Mouse (Mus musculus): ENCODE results near the gene Plcb4. TPM values are rescaled to one million over a fixed set of nuclear protein-coding genes. Genes with fewer than 3 reads are reported as not detected.
"Not testable (repeated sequence)": the region's sequence is repeated elsewhere in the genome, so short reads cannot be mapped to it uniquely, and the experiment has no call there.

Plcb4 gene
- total RNA-seq, 2 experiments from 2014 or later, result 37.2 to 40.1 TPM

DNA sequence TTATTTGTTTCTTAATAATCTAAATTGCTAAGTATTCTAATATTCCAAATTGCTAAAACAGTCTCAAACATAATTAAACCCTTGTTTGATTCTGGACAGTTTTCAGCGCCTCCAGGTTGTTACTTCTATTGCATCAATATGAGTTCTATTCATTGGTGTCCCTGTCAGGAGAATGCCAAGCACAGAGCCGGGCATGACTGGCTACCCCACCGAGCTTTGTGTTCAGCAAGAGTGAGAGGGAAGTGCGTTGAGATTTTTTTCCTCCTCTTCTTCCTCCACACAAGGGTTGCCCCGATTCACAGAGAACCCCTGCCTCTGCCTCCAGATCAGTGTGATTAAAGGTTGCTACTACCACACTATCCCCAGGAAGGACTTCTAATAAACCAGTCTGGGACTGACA, 53.5 kb downstream of the Plcb4 start:
- DNase-seq (ENCODE audit: low spot score in 2 of 2), result no peak

DNA sequence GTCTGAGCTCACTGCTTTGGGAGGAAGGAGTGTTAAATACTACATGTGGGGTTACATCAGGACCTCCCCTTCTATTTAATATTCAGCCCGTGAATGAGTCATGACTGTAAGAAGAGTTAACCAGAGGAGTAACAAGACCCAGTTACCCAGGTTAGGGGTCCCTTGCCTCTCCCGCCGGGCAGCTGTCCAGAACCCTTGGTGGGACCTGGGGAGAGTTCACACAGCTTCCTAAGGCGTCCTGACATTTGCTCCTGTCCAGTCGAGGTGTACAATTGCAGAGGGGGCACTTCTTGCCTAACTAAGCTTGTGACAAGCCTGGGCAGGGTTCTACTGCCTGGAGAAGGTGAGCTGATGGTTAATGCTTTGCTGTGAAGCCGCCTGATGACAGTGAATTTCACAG, 54.1 kb downstream of the Plcb4 start:
- DNase-seq (ENCODE audit: low spot score in 2 of 2), result no peak

DNA sequence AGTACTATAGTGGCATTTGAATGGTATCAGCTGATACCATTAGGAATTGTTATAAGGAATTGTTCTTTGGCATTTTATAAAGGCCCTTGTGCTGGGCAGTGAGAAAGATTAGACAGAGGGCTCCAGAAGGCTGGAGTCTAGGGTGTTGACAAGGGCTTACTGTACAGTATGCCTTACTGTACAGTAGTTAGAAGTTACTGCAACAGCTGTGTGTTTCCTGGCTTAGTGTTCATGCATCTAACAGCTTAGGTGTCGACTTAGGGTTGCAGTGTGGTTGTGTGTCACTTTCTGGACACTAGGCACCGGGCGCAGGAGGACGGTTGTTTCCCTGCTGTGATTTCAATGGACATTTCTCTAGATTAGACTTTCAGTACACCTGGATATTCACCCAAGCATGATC, 57.4 kb downstream of the Plcb4 start:
- no peak for DNase-seq (ENCODE audit: low spot score in 2 of 2)

DNA sequence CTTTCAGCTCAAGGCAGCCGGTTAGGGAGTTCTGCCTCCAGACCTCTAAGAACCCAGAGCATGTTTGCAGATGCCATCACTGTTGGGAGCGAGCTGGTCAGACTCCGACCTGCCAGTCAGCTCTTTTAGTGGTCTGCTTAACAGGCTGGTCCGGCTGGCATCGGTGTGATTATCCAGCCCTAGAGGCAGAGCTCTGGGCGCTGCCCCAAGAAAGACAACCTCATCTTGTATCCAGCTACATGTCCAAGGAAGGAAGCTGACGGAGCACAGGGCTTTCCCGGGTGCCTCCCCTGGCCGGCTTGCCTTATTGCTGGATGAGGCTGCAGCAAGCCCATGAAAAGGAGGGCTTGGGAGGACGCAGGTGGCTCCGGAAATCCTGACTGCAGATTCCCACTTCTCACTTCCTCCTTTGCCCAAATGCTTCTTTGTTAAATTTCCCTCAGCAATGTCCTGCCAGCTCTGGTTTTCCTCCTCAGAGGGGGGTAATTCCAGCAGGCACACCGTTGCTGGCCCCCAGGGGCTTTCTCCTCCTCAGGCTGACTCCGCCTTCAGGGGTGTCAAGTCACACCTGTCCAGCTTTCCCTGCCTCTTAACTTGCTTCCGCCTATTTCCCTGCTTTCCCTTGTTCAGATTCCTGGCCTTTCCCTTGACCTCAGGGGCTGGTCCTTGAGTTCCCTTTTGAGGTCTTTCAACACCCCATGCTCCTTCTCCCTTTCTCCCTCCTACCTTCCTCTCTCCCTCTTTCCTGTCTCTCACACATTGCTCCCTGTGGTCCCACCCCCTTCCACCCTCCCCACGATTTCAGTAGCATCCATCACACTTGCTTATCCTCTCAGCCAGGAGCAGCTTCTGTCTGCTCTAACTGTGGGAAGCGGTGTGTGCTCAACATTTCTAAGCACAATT, 58.7 kb downstream of the Plcb4 start:
- DNase-seq (ENCODE audit: low spot score in 2 of 2), result no peak

DNA sequence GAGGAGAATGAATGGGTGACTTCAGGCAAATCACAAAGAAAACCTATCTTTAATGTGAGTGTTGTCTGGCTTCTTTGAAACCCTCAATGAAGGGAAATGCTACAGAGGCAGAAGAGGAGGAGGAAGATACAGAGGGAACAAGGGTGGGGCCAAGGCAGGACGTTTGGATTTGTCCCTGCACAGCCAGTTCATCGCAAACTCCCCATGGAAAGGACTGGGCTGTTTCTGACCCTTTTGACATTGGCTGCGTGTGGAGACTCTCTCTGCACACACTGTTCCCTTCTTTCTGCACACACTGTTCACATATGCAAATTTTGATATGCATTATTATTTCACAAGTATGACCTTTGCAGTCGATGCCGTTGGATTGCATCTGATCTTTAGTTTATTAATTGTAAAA, 63.3 kb downstream of the Plcb4 start:
- no peak for DNase-seq (ENCODE audit: low spot score in 2 of 2)

DNA sequence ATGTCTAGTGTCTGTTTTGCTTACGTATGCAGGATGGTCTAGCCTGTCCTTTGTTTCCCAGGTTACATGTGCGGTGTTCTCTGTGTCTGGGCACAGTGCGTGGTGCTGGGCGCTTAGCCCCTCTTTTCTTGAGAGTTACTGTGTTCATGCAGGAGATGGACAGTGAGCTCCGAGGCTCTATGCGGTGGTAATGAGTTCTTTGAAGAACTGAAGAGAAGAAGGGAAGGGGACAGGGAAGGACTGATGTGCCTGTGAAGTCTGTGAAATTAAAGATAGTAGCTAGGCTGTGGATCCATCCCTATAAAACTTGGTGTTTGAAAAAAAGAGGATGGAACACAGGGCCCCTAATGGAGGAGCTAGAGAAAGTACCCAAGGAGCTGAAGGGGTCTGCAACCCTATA, 64.6 kb downstream of the Plcb4 start:
- DNase-seq (ENCODE audit: low spot score in 2 of 2), result no peak

DNA sequence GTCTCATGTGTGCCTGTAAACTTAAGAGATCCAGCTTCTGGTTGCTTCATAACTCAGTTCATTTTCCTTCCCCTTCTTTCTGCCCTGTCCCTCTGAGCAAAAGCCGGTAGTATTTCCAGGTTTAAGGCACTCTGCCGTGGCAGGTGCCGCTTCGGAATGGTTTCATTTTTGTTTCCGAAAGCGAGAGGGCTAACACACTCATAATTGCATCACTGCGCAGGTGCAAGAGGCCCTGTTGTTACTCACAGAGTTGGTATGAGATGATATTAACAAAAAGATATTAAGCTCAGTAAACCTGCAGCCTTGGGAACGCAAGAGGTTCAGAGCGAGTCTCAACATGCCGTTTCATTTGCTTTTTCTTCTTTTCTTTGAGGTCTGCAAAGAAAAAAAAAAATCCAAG, 65.7 kb downstream of the Plcb4 start:
- DNase-seq (ENCODE audit: low spot score in 2 of 2), result no peak

DNA sequence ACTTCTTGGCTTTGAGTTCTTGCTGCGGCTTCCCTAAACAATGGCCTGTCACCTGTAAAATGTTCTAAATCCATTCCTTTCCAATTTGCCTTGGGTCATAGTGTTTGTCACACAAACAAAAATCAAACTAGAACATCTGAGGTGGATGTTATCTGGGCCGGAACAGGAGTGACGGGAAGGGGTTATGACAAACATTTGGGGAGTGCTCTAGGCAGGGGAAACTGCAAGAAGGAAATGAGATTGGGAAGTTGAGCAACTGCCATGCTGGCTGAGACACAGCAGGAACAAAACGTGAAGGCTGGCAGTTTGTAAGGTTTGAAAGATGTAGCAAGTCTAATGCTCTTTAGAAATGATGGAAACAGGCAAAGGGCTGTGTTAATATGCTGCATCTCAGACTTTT, 66.6 kb downstream of the Plcb4 start:
- no peak for DNase-seq (ENCODE audit: low spot score in 2 of 2)

DNA sequence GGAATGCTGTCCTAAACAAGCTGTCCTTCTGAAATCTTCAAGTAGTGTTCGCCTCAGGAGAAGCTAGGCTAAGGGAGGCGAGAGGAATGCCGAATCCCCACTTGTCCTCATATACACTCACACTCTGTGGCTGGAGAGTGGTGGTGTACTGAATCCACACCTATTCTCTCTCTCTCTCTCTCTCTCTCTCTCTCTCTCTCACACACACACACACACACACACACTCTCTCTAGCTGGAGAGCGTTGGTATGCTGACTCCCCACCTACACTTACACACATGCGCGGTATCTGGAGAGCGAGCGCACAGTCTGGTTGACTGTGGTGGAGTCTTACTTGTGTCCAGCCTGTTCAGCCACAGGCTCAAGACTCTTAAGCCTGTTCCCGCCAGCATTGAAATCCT, 68.3 kb downstream of the Plcb4 start:
- no peak for DNase-seq (ENCODE audit: low spot score in 2 of 2)

DNA sequence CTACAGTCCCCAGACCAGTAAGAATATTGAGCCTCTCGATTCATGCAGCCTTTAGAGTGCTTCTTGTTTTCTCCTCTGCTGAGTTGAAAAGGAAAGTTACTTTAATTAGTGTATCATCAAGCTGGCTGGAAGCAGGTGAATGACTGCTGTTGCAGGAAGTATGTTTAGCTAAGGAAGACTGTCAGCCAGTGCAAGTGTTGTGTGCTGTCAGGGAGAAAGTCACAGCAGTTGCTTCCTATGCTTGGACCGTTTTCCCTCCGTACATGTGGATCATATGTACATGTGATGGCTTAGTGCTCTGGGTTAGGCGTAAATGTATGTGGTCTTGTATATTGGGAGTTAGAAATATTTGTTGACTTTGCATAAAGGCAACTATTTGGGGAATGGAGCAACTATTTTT, 69.1 kb downstream of the Plcb4 start:
- DNase-seq (ENCODE audit: low spot score in 2 of 2), result no peak

DNA sequence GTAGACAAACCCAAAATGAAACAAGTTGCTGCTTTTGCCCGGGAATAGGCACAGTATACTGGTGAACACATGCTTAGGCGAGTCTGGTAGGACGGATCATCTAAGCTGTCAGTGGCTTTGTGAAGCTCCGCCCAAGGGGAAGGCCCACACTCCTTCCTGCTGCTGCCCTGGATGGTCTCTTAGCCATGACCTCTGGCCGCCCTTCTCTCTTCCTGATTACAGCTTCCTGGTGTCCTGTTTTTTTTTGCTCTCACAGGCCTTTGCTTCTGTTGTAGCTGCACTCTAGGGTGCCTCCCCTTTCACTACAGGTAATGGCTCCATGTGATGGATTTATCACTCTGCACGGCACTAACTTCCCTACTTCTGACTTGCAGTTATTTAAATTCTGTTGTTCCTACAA, 72.8 kb downstream of the Plcb4 start:
- no peak for DNase-seq (ENCODE audit: low spot score in 2 of 2)

DNA sequence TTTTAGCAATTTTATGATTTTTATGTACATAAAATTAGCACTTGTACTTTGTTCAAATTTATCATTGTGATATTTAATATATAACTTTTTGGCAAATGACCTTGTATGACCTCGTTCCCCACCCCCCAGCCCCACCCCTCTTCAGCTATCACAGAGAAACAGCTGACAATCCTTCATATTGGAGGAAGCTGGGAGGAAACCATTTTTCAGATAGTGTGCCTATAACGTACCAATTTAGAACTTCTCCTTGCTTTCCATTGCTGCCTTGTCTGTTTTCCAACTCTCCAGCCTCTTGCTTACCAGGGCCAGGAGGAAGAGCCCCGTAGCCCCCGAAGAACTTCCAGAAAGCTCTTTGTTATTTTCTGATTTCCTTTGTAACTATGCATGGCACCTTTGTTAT, 73.8 kb downstream of the Plcb4 start:
- no peak for DNase-seq (ENCODE audit: low spot score in 2 of 2)

DNA sequence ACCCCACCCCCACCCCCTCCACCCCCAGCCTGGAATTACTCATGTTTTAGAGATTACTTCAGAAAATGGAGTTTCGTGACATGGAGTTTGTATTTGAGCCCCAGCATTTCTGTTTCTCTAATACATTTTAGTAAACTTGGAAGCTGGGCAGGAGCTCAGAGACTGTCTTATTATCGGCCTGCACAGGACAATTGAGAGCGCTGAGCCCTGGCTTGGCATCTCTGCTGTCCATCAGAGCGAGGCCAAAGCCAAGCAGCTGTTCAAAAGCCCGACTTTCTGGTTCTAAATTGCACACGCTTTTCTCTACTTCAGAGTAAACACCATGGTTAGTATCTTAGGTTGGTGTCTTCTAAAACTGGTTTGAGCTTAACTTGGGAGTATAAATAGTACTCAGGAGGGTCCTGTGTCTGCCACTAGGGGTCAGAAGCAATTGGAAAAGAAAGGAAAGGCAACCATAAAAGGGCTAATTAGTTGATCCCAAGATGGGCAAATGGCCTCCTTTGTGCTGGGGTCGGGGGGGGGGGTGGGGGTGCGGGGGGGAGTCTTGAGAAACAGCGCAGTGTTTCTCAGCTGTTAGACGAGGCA, 75.2 kb downstream of the Plcb4 start:
- DNase-seq (ENCODE audit: low spot score in 2 of 2), result no peak

DNA sequence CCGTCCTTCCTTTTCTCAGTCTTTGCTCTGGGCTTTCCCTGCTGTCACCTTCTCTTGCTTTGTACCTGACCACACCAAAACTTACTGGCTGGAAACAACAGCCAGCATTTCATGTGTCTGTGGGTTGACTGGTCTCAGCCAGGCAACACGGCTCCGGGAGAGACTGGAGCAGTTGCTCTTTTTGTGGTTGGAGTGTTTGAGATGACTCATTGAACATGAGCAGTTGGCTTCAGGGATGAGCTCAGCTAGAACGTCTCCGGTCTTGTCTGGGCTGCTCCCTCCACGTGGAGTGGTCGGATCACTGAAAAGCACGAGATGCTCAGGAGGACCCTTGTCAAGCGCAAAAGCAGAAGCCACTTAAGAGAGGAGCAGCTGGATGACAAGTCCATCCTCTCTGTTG, 78.7 kb downstream of the Plcb4 start:
- DNase-seq (ENCODE audit: low spot score in 2 of 2), result no peak

DNA sequence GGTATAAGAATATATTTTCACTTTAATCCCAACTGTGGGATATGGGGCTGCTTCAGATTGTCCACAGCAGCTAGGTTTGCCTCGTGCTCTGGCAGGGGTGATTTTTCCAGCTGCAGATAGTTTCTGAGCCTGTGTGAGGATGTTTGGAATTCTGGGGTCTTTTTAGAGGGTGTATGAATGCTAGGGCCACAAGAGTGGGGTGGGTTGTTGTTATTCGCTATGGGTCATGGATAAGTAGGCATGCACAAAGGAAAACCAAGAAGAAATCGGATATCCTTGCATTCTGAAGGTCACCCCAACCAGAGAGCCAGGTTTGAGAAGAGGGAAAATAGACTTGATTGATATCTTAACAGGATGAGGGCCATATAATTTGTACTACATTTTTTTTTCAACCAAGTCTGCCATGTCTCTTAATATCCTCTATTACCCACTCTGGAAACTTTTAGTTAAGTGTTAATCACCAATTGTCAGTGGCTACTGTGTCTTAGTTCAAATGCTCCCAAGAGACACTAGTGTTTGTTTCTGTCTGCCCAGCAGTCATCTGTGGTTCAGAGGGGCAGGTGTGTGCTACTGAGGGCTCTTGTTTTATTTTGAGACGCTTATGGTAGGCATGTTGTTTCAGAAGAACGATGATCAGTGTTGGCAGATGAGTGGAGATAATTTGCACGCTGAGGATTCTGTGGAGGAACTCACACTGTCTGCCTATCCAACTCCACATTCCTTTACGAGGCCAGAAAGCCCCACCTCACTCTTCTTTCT, 79.4 kb downstream of the Plcb4 start:
- DNase-seq (ENCODE audit: low spot score in 2 of 2), result not testable (repeated sequence)

DNA sequence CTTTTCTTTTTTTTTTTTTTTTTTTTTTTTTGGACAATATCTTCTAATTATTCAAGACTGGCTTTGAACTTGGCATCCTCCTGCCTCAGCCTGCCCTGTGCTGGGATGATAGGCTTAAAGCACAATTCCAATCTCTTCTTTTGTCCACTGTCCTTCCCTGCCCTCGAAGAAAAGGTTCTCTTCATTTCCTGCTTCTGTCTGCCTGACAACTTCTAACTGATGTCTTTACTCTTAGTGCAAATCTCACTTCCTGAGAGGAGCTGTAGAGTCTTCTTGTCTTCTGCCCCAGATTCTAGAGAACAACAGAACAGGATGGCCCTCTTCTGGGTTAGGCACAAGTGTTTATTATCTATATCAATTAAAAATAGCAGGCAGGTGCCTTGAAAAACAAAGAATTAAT, 80.1 kb downstream of the Plcb4 start:
- DNase-seq (ENCODE audit: low spot score in 2 of 2), result no peak

DNA sequence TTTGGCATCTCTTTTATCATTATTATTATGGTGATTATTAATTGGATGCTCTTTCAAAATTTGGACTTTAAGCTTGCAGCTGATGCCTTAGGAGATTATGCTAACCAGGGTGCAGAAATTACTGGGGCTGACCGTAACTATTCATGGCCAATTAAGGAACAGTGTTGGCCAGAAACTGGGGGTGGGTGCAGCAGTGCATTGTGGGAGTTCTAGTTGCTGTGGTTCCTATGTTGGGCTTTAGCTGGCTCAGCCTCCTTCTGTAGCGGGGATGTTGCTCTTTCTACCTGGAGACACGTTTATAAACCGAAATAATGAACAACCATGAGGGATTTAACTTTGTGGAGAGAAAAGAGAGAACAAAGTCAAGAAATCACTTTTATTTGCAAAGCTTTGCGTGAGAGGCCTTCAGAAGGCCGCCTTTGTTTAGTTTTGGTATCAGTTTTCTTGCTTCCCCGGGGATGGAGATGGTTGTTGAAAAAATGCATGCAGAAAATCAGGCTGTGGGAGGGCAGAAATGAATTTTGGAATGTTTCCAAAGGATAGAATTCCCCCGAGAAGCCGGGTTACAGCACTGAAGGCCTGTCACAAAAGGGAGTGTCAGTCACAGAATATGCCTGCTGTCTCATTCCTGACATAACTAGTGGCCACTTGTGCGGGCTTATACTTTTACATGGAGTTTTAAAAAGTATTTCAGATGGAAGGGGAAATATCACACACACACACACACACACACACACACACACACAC, 84.3 kb downstream of the Plcb4 start:
- DNase-seq (ENCODE audit: low spot score in 2 of 2), result no peak

DNA sequence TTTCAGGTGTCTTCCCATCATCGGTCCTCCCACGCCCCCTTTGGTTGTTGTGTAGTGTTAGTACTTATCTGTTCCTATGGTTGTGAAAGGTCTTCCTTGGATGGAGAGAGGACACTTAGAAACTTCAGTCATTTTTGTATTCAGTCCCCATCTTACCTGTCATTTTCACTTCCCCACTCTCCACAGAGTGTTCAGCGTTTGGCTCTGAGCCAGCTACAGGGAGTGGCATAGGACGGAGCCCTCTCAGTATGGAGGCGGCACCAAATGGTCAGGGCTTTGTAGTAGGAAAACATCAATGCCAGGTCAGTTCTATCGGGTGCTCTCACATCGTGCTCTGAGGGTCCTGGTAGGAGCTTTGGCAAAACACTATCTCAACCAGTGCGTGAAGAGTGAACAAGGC, 85.9 kb downstream of the Plcb4 start:
- DNase-seq (ENCODE audit: low spot score in 2 of 2), result peak in 1 of 2 experiments; percentile 31

DNA sequence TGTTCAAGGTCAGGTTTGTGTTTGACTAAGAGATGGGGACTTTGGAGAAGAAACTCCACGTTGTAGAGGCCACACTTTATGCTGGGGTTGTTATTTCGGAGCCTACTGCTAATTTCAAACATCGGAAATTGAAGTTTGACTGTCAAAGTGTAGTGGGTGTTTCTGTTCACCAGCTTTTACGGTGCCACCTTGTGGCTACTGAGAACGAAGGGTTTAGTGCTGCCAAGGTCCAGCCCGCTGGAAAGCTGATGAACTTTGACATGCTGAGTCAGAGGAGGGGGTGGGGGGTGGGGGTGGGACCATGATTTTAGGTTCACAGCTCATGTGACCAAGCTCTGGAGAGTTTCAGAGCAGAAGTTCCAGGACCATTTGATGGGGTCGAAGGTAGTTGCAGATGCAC, 86.3 kb downstream of the Plcb4 start:
- no peak for DNase-seq (ENCODE audit: low spot score in 2 of 2)

DNA sequence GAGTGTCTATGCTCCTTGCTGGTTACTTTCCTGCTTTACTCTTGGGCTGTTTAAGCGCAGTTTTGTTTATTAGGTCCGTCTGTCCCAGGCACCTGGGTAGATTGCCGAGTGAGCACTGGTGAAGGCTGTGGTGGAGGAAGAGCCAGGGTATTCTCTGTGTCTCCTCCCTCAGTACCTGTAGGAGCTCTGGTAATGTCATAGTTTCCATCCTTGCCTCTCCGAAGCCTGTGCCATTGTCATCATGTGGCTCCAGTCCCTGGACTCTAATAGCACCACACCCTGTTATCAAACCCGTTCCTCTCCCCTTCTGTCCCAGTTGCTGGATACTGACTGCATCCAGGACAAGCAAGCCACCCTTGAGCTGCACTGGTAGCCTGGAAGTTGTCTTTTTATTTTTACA, 89.6 kb downstream of the Plcb4 start:
- DNase-seq (ENCODE audit: low spot score in 2 of 2), result no peak

DNA sequence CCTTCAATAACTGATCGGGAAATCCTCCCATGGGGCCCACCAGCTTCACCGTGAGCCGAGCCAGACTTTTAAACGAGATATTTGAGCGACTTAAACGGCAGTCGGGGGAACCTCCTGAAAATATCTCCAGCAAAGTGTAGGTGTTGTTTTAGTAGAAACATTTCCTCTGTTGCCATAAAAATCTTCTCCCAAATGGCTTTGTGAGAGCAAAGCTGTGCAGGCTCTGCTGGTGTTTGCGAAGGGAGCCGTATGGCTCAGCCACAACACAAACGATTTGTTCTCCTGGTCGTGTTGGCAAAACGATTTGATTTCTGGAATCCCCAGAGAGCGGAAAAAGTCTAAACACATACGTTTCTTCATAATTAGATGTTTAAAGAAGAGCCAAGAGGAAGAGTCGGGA, 90.8 kb downstream of the Plcb4 start:
- DNase-seq (ENCODE audit: low spot score in 2 of 2), result no peak
